In the genomic region with DNA sequence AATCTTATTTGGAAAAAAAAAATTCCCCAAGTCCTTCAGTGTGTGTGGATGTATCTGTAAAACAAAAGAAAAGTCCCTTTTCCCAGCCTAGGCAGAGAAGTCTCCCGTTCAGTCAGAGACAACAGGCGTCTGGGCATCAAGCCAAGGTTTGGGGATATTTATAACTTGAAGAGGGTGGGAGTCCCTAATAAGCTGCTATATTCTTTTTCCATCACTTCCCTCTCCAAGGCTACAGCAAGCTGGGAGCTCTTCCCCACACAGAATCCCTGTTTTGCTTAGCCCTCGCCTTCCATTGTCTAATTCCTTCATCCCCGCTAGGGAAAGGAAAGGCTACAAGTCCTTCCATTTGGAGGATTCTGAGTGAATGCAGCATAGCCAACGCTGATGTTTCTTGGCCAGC, we compare ENCODE assay signal across 8 mouse cellular contexts. TPM values are rescaled to one million over a fixed set of nuclear protein-coding genes. Genes with fewer than 3 reads are reported as not detected.
DNase-seq lines count a peak whose midpoint lies in the region; ATAC-seq lines count a peak whose summit lies in the region.

A gene (plus strand): TSS at position 229 of the 400 bp plus-strand sequence.

- H3K27ac ChIP-seq in embryonic facial prominence, embryonic 10.5 days (replicated peaks) = peak within 1 kb of the TSS; percentile 93
- peak within 1 kb of the TSS; percentile 91 for H3K27ac ChIP-seq in midbrain, embryonic 11.5 days (ENCODE audit: low read depth, low read length)
- H3K27ac ChIP-seq in stomach, embryonic 16.5 days (ENCODE audit: low read length) = peak within 1 kb of the TSS; percentile 90

- peak within 1 kb of the TSS; percentile 92 for H3K4me2 ChIP-seq in midbrain, embryonic 11.5 days
- peak within 1 kb of the TSS; percentile 64 for H3K4me2 ChIP-seq in stomach, embryonic 16.5 days (ENCODE audit: low read depth, low read length)

- peak within 1 kb of the TSS; percentile 67 for H3K4me3 ChIP-seq in embryonic facial prominence, embryonic 10.5 days
- H3K4me3 ChIP-seq in midbrain, embryonic 11.5 days (ENCODE audit: low read depth, low read length) = peak within 1 kb of the TSS; percentile 71
- H3K4me3 ChIP-seq in stomach, embryonic 16.5 days (replicated peaks; ENCODE audit: low read length) = peak within 1 kb of the TSS; percentile 66

- peaks cover 16% of the 10 kb centered on the region for H3K27me3 ChIP-seq in embryonic facial prominence, embryonic 10.5 days (replicated peaks; ENCODE audit: low read depth, poor library complexity, severe bottlenecking)
- peaks cover 8% of the 10 kb centered on the region for H3K27me3 ChIP-seq in midbrain, embryonic 11.5 days (ENCODE audit: control insufficient read depth, insufficient read depth, low read length)
- no peaks in the 10 kb centered on the region for H3K27me3 ChIP-seq in stomach, embryonic 16.5 days (ENCODE audit: control insufficient read depth, insufficient read depth, low read length)

- intact Hi-C loops in left cerebral cortex, postnatal 25 days (cut with DNase I) = loop anchor here (2.0 kb wide), 1 partner anchor 26 kb away; a partner anchor contains a TSS

- peaks cover 9% of the 10 kb centered on the region for H3K9me3 ChIP-seq in embryonic facial prominence, embryonic 10.5 days
- H3K9me3 ChIP-seq in midbrain, embryonic 11.5 days (ENCODE audit: control insufficient read depth, low read length) = peaks cover 3% of the 10 kb centered on the region; the same call in 1 of the 2 replicates
- 0 out of 2 replicates have a peak, but pooled peaks cover 2% of the 10 kb centered on the region for H3K9me3 ChIP-seq in stomach, embryonic 16.5 days (replicated peaks; ENCODE audit: control insufficient read depth, low read length)

- H3K36me3 ChIP-seq in embryonic facial prominence, embryonic 10.5 days (replicated peaks) = peaks cover 24% of the 10 kb centered on the region
- H3K36me3 ChIP-seq in midbrain, embryonic 11.5 days (ENCODE audit: control insufficient read depth, insufficient read depth, low read length) = peaks cover 12% of the 10 kb centered on the region
- H3K36me3 ChIP-seq in stomach, embryonic 16.5 days (ENCODE audit: control insufficient read depth, insufficient read depth, low read length) = peaks cover 18% of the 10 kb centered on the region

- 64% methylated on average over 5 of the region's 5 CpGs for WGBS in embryonic facial prominence, embryonic 10.5 days
- whole genome bisulfite sequencing in midbrain, embryonic 11.5 days = 33% methylated on average over 5 of the region's 5 CpGs
- 22% methylated on average over 5 of the region's 5 CpGs for WGBS in stomach, embryonic 16.5 days

- H3K4me1 ChIP-seq in embryonic facial prominence, embryonic 10.5 days = peaks cover 54% of the 10 kb centered on the region
- peaks cover 37% of the 10 kb centered on the region for H3K4me1 ChIP-seq in midbrain, embryonic 11.5 days (ENCODE audit: control insufficient read depth, insufficient read depth, low read length)
- peaks cover 27% of the 10 kb centered on the region for H3K4me1 ChIP-seq in stomach, embryonic 16.5 days (ENCODE audit: control insufficient read depth, insufficient read depth, low read length)

- peak within 1 kb of the TSS; percentile 61 for H3K9ac ChIP-seq in midbrain, embryonic 11.5 days (ENCODE audit: low read length)
- peak within 1 kb of the TSS; percentile 81 for H3K9ac ChIP-seq in stomach, embryonic 16.5 days (ENCODE audit: low read length)

- no peak for ATAC-seq in midbrain, embryonic 11.5 days (ENCODE audit: low FRiP score)
- 0 out of 2 replicates have a peak, but pooled peaks have one; percentile 18 for ATAC-seq in stomach, embryonic 16.5 days (ENCODE audit: insufficient read depth, low FRiP score)

- peak; percentile 34 for DNase-seq in embryo, embryonic 11 days
- DNase-seq in embryo, embryonic 10 days (ENCODE audit: low spot score) = no peak
- DNase-seq in embryonic facial prominence, embryonic 10.5 days (ENCODE audit: low spot score) = no peak
- peak; percentile 99 for DNase-seq in heart, adult 11 months
- DNase-seq in kidney, adult 11 months = peak; percentile 47
- peak; percentile 82 to 95 for DNase-seq in left cerebral cortex, postnatal 25 days (ENCODE audit: low spot score in 2 of 2)
- no peak for DNase-seq in midbrain, embryonic 11.5 days (ENCODE audit: low spot score, missing footprints)

RNA-seq across cellular contexts. Expression of the gene that starts here (rescaled TPM):
- 24.2 and 26.2 TPM in 2 replicates for polyA plus RNA-seq in embryonic facial prominence, embryonic 10.5 days (2016; fragmentation: Nextera tagmentation; extraction: Ambion mirVana)
- total RNA-seq in left cerebral cortex, postnatal 25 days (2021) = 10 to 100 TPM; 54.6 to 64.2 TPM
- 29.7 and 31.4 TPM in 2 replicates for polyA plus RNA-seq in midbrain, embryonic 11.5 days (2014; fragmentation: Nextera tagmentation; extraction: Ambion mirVana)
- polyA plus RNA-seq in stomach, embryonic 16.5 days (2015; fragmentation: Nextera tagmentation; extraction: Ambion mirVana) = 23.9 and 25.9 TPM in 2 replicates

Comparison
In these comparisons a context has a peak if more than half of its experiments do, and no peak if none do; other contexts are left out.
1. DNase-seq: peak in embryo, embryonic 11 days (single experiment), heart, adult 11 months (single experiment), kidney, adult 11 months (single experiment) and left cerebral cortex, postnatal 25 days (2 of 2); none in embryo, embryonic 10 days (single experiment), embryonic facial prominence, embryonic 10.5 days (single experiment) and midbrain, embryonic 11.5 days (single experiment).
2. Peak in every context shown above with its lines, with median percentiles within 50 percentile points of each other: H3K27ac ChIP-seq and H3K4me3 ChIP-seq.